Mouse (Mus musculus) stomach, embryonic 16.5 days (tissue): ENCODE results near the gene Mcm10. TPM values are rescaled to one million over a fixed set of nuclear protein-coding genes. Genes with fewer than 3 reads are reported as not detected.

Experiments
- ATAC-seq: fragments of 200-750 bp; cut with Nextera tagmentation; 2 replicates; pipeline ENCODE4 v1.8.0; 2017; ENCODE audit warnings: moderate number of reproducible peaks, moderate TSS enrichment; ENCODE audit not compliant: insufficient read depth, low FRiP score
- H3K27ac ChIP-seq: fragments of 300-500 bp; sonication (generic); 2 replicates; pipeline ENCODE4 v1.5.1; 2014; ENCODE audit warnings: low read length
- H3K27me3 ChIP-seq: fragments of 300-500 bp; sonication (generic); 2 replicates; pipeline ENCODE4 v1.6.1; 2014; ENCODE audit warnings: low read length, control low read depth, mixed read lengths; ENCODE audit not compliant: control insufficient read depth, insufficient read depth
- H3K36me3 ChIP-seq: fragments of 300-500 bp; sonication (generic); 2 replicates; pipeline ENCODE4 v1.6.1; 2014; ENCODE audit warnings: low read length; ENCODE audit not compliant: control insufficient read depth, insufficient read depth
- H3K4me1 ChIP-seq: fragments of 300-500 bp; sonication (generic); 2 replicates; pipeline ENCODE4 v1.6.1; 2014; ENCODE audit warnings: low read length, control low read depth, mixed read lengths; ENCODE audit not compliant: control insufficient read depth, insufficient read depth
- H3K4me2 ChIP-seq: fragments of 300-500 bp; sonication (generic); 2 replicates; pipeline ENCODE4 v1.6.1; 2014; ENCODE audit warnings: low read depth, low read length, mixed read lengths
- H3K4me3 ChIP-seq: fragments of 300-500 bp; sonication (generic); replicated peaks from 2 replicates; pipeline ENCODE4 v1.5.1; 2014; ENCODE audit warnings: mild to moderate bottlenecking, low read length
- H3K9ac ChIP-seq: fragments of 300-500 bp; sonication (generic); 2 replicates; pipeline ENCODE4 v1.6.1; 2014; ENCODE audit warnings: low read length
- H3K9me3 ChIP-seq: fragments of 300-500 bp; sonication (generic); replicated peaks from 2 replicates; pipeline ENCODE4 v1.6.1; 2016; ENCODE audit warnings: low read length, control low read depth; ENCODE audit not compliant: control insufficient read depth
- WGBS: fragments of 180-500 bp; shearing (Covaris S2); extraction: QIAGEN DNeasy Blood & Tissue Kit; methylation state at CpG from one replicate; pipeline ENCODE4 v1.1.7; 2014; 5-methylcytosine and 5-hydroxymethylcytosine counted together
- polyA plus RNA-seq: library from polyadenylated mRNA; unstranded; fragments of >200 nt; fragmentation: Nextera tagmentation; extraction: Ambion mirVana; gene quantifications from 2 replicates; pipeline ENCODE4 v1.2.1, GENCODE M21; 2015

Gene Mcm10
- polyA plus RNA-seq, 1 experiment from 2014 or later: 25.1 TPM

DNA sequence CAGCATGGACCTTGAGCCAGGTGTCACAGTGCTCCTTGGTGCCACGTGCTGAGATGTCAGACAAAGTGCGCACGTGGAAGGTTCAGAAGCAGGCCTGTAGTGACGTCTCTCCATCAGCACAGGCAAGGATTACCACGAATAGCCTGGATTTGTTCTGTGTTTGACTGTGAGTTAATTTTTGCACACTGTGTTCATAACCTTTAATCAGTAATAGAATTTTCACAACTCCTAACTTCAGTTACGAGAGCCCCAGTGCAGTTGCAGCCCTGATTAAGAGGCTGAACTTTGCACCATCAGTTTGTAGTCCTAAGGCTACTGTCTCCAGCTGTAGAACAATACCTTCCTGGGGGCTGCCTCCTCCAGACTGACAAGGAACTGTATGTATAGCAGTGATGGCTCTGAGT lies 16.2 kb downstream of the Mcm10 start:
- Histone ChIP-seq H3K4me3 (no peak overlapping the region), H3K4me2 (no peak overlapping the region), H3K27ac (no peak overlapping the region), H3K4me1 (no peaks in the 10 kb centered on the region), H3K9ac (no peak overlapping the region), H3K27me3 (no peaks in the 10 kb centered on the region), H3K9me3 (no peaks in the 10 kb centered on the region), H3K36me3 (0 out of 2 replicates have a peak, but pooled peaks cover 17% of the 10 kb centered on the region)
- 78% methylated on average over 6 of the region's 6 CpGs for WGBS
- no peak for ATAC-seq

DNA sequence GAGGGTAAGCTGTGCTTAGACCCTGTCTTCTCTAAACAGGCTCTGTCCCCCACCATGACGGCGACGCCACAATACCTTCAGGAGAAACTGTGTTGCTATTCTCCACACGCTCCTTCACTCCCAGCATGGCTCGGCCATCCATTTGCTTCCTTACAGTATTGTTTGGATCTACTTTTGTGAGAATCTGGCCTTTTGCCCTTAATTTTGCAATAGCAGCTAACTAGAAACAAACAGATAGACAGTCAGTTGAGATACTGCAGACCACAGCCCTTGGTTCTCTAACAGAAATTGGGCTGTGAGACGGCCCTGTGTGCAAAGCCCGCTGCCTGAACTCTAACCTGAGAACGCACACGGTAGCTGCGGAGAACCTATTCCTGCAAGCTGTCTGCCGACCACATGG lies 16.9 kb downstream of the Mcm10 start:
- no peaks in the 10 kb centered on the region for H3K9me3 ChIP-seq
- H3K4me3 ChIP-seq: no peak overlapping the region
- 87% methylated on average over 11 of the region's 11 CpGs for WGBS
- H3K9ac ChIP-seq: no peak overlapping the region
- H3K36me3 ChIP-seq: 0 out of 2 replicates have a peak, but pooled peaks cover 17% of the 10 kb centered on the region
- H3K27me3 ChIP-seq: no peaks in the 10 kb centered on the region
- no peak overlapping the region for H3K27ac ChIP-seq
- ATAC-seq: no peak
- H3K4me2 ChIP-seq: no peak overlapping the region
- no peaks in the 10 kb centered on the region for H3K4me1 ChIP-seq

DNA sequence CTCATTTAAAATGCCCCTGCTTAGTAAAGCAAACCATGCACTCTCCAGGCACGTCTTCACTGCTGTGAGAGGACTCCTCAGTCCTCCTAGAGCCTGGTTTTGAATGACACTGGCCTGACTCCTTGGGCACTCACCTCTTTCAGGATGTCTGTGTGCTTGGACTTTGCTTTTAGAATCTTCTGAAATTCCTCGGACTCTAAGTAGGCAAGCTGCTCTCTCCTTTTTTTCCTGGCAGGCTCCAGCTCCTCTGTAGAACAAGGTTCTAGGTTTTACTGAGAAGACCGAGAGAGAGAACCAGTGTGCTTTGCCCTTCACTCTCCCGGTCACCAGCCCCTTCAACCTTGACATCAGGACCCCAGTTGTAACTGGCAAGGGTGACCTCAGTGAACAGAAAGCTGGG lies 18.2 kb downstream of the Mcm10 start:
- 0 out of 2 replicates have a peak, but pooled peaks cover 17% of the 10 kb centered on the region for H3K36me3 ChIP-seq
- no peak overlapping the region for H3K9ac ChIP-seq
- H3K4me1 ChIP-seq: no peaks in the 10 kb centered on the region
- H3K9me3 ChIP-seq: no peaks in the 10 kb centered on the region
- H3K4me3 ChIP-seq: no peak overlapping the region
- H3K27ac ChIP-seq: no peak overlapping the region
- no peak for ATAC-seq
- 92% methylated on average over 4 of the region's 4 CpGs for WGBS
- no peaks in the 10 kb centered on the region for H3K27me3 ChIP-seq
- no peak overlapping the region for H3K4me2 ChIP-seq

DNA sequence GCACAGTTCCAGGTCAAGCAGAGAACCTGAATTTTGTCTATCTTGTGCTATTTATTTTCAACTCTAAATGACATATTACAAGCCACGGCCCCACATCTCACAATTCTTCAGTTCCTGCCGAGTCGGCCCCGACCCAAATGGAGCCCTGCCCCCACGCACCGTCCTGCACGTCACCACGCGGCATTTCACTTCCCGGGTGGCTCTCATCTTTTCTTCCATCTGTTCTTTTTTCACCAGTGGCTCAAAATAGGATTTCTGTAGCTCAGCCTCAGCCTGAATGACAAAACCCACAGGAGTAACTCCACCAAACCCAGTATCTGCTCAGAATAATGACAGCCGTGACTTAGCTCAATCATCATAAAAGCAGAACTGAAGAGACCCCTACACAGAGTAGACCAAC lies 19.0 kb downstream of the Mcm10 start:
- Histone ChIP-seq H3K4me2 (no peak overlapping the region), H3K27ac (no peak overlapping the region), H3K4me3 (no peak overlapping the region), H3K9me3 (no peaks in the 10 kb centered on the region), H3K36me3 (0 out of 2 replicates have a peak, but pooled peaks cover 16% of the 10 kb centered on the region), H3K9ac (no peak overlapping the region), H3K27me3 (no peaks in the 10 kb centered on the region), H3K4me1 (no peaks in the 10 kb centered on the region)
- 90% methylated on average over 11 of the region's 11 CpGs for WGBS
- no peak for ATAC-seq

DNA sequence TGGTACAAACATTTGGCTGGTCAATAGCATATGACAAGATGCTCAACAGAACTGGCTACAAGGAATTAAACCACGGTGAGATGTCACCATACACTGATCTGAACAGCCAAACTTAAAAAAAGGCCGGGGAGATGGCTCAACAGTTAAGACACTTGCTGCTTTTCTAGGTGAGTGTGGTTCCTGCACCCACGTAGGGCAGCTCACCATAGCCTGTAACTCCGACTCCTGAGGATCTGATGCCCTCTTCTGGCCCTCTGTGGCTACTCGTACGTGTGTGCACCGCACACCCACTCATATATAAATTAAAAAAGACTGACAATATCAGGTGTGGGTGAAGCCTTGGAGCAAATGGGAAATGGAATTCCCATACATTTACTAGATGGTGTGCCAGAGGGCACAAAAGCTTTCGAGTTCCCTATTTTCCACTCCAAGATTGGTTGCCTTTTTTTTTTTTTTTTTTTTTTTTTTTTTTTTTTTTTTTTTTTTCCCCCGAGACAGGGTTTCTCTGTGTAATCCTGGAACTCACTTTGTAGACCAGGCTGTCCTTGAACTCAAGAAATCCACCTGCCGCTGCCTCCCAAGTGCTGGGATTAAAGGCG lies 23.7 kb downstream of the Mcm10 start:
- Histone ChIP-seq H3K4me1 (no peaks in the 10 kb centered on the region), H3K36me3 (0 out of 2 replicates have a peak, but pooled peaks cover 10% of the 10 kb centered on the region), H3K27me3 (no peaks in the 10 kb centered on the region), H3K27ac (no peak overlapping the region), H3K9me3 (no peaks in the 10 kb centered on the region), H3K4me3 (no peak overlapping the region), H3K4me2 (no peak overlapping the region), H3K9ac (no peak overlapping the region)
- ATAC-seq: no peak
- 77% methylated on average over 11 of the region's 11 CpGs for WGBS

DNA sequence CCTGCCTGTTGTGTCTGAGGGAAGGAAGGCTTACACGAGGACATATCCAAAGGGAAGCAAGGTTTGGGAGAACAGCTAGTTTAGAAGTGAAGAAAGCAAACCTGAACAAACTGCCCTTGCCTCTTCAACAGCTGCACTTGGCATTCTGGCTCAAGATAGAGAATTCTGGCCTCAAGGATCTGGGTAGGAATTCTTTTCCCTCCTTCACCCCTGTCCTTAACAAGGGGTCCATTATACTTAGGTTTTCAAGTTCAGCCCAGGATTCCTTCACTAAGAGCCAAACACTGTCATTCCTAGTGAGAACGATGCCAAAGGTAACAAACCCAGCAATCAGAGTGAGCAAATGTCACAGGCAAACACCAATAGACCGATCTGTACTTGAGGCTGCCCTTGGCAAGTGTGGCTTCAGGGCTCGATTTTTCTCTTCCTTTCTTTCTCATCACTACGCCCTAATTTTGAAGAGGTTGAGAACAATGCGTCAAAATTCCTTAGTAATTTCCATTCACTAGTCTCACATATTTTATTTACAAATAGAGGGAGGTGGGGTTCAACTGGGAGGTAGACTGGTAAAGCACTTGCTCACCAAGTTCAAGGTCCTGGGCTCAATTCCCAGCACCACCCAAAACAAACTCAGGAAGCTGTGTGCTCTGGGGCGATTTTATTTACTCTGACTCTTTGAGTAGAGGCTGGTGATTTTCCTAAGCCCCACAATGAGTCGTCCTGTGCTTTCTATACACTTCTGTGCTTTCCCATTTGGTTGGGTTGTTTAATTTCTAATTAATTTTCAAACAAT lies 25.0 kb downstream of the Mcm10 start:
- Histone ChIP-seq H3K27ac (no peak overlapping the region), H3K9me3 (no peaks in the 10 kb centered on the region), H3K4me2 (no peak overlapping the region), H3K27me3 (no peaks in the 10 kb centered on the region), H3K36me3 (no peaks in the 10 kb centered on the region), H3K4me3 (no peak overlapping the region), H3K4me1 (no peaks in the 10 kb centered on the region), H3K9ac (no peak overlapping the region)
- WGBS: 79% methylated on average over 8 of the region's 8 CpGs
- no peak for ATAC-seq

DNA sequence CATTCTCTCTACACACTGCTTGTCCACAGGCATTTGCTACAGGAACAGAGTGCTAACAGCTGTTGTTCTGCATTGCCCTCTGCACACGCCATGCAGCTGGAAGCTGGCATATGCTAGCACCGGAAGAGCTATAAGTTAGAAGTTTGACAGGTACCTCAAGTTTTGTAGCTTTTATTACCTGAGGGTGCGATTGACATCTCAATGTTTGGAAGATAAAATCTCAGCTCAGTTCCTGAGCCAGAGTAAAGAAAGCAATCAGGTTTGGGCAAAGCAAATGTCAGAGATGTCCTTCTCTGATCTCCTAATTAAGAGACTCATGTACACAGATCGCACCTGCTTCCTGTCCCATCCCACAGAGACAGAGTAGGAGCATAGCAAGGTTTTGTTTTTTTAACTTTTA lies 25.8 kb downstream of the Mcm10 start:
- no peak overlapping the region for H3K9ac ChIP-seq
- H3K4me1 ChIP-seq: no peaks in the 10 kb centered on the region
- no peak for ATAC-seq
- H3K4me2 ChIP-seq: no peak overlapping the region
- 72% methylated on average over 4 of the region's 4 CpGs for WGBS
- H3K27ac ChIP-seq: no peak overlapping the region
- H3K4me3 ChIP-seq: no peak overlapping the region
- H3K36me3 ChIP-seq: no peaks in the 10 kb centered on the region
- no peaks in the 10 kb centered on the region for H3K9me3 ChIP-seq
- no peaks in the 10 kb centered on the region for H3K27me3 ChIP-seq

DNA sequence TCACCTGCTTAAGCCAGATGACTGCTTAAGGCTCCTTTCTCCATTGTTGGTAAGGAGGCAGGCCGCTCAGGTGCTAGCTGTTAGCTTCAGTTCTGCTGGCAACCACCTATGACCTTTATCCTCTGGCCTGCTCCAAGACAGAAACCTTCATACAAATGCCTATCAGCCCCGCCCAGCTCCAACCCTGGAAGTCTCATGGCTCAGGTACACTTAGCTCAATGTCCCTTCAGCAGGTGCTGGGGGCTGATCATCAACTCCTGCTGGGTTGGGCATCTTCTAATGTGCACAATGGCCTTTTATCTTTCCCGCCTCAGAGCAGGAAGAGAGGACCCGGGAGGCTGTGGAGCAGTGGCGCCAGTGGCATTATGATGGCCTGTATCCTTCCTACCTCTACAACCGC lies 27.6 kb downstream of the Mcm10 start:
- no peak overlapping the region for H3K27ac ChIP-seq
- H3K9ac ChIP-seq: no peak overlapping the region
- no peaks in the 10 kb centered on the region for H3K4me1 ChIP-seq
- ATAC-seq: peak; percentile 44; the same call in 1 of the 2 replicates
- H3K4me2 ChIP-seq: no peak overlapping the region
- no peaks in the 10 kb centered on the region for H3K9me3 ChIP-seq
- no peaks in the 10 kb centered on the region for H3K27me3 ChIP-seq
- H3K36me3 ChIP-seq: no peaks in the 10 kb centered on the region
- WGBS: 76% methylated on average over 6 of the region's 6 CpGs
- H3K4me3 ChIP-seq: no peak overlapping the region

DNA sequence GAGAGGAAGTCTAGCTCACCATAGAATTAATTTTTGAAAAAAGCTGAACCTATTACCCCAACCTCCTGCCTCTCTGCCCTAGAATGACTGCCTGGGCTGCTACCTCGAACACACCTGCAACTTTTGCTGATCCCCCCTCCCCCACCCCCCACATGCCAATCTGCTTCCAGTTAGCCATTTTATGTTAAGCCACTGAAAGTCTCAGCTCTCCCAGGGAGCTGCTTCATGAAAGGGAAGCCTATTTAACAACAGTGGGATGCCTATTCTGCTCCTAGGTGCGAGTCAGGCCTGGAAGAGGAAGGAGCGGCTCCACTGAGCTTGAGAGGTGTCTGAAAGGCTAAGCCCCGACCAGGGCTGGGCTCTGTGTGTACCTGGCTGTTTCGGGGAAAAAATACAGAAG lies 28.6 kb downstream of the Mcm10 start:
- Histone ChIP-seq H3K27me3 (no peaks in the 10 kb centered on the region), H3K4me1 (no peaks in the 10 kb centered on the region), H3K27ac (no peak overlapping the region), H3K4me3 (no peak overlapping the region), H3K9me3 (no peaks in the 10 kb centered on the region), H3K4me2 (no peak overlapping the region), H3K36me3 (no peaks in the 10 kb centered on the region), H3K9ac (no peak overlapping the region)
- 31% methylated on average over 5 of the region's 5 CpGs for WGBS
- no peak for ATAC-seq
